Mouse (Mus musculus) intestine, postnatal 0 days (tissue): ENCODE measurements around the gene Nradd. TPM values are rescaled to one million over a fixed set of nuclear protein-coding genes. Genes with fewer than 3 reads are reported as not detected.

ENCODE experiments used
- ATAC-seq: fragments of 200-750 bp; cut with Nextera tagmentation; 2 replicates; pipeline ENCODE4 v1.8.0; 2017; ENCODE audit warnings: mild to moderate bottlenecking, moderate TSS enrichment, moderate library complexity
- H3K27ac ChIP-seq: fragments of 300-500 bp; sonication (generic); 2 replicates; pipeline ENCODE4 v1.5.1; 2014; ENCODE audit warnings: mild to moderate bottlenecking, low read depth, low read length, moderate library complexity
- H3K27me3 ChIP-seq: fragments of 300-500 bp; sonication (generic); replicated peaks from 2 replicates; pipeline ENCODE4 v1.6.1; 2014; ENCODE audit warnings: low read length, mixed read lengths; ENCODE audit not compliant: control insufficient read depth, insufficient read depth
- H3K36me3 ChIP-seq: fragments of 300-500 bp; sonication (generic); 2 replicates; pipeline ENCODE4 v1.6.1; 2014; ENCODE audit warnings: mild to moderate bottlenecking, moderate library complexity; ENCODE audit not compliant: control insufficient read depth, insufficient read depth
- H3K4me1 ChIP-seq: fragments of 300-500 bp; sonication (generic); replicated peaks from 2 replicates; pipeline ENCODE4 v1.6.1; 2014; ENCODE audit warnings: antibody characterized with exemption, low read length, mixed read lengths; ENCODE audit not compliant: control insufficient read depth, insufficient read depth
- H3K4me2 ChIP-seq: fragments of 300-500 bp; sonication (generic); replicated peaks from 2 replicates; pipeline ENCODE4 v1.6.1; 2014; ENCODE audit warnings: low read depth, mild to moderate bottlenecking, moderate library complexity
- H3K4me3 ChIP-seq: fragments of 300-500 bp; sonication (generic); 2 replicates; pipeline ENCODE4 v1.5.1; 2014; ENCODE audit warnings: low read depth, low read length
- H3K9ac ChIP-seq: fragments of 300-500 bp; sonication (generic); 2 replicates; pipeline ENCODE4 v1.6.1; 2014; ENCODE audit warnings: mild to moderate bottlenecking, low read depth, low read length
- H3K9me3 ChIP-seq: fragments of 300-500 bp; sonication (generic); 2 replicates; pipeline ENCODE4 v1.6.1; 2016; ENCODE audit warnings: mixed run types; ENCODE audit not compliant: control insufficient read depth
- CTCF ChIP-seq: sonication (generic); IDR thresholded peaks from 2 replicates; pipeline ENCODE4 v1.5.1; 2016; ENCODE audit warnings: low read depth, mild to moderate bottlenecking, control low read depth, antibody characterized with exemption, moderate library complexity
- WGBS: fragments of 180-500 bp; shearing (Covaris S2); extraction: QIAGEN DNeasy Blood & Tissue Kit; methylation state at CpG from one replicate; pipeline ENCODE4 v1.1.7; 2014; 5-methylcytosine and 5-hydroxymethylcytosine counted together
- polyA plus RNA-seq: library from polyadenylated mRNA; unstranded; fragments of >200 nt; fragmentation: Nextera tagmentation; extraction: Ambion mirVana; gene quantifications from 2 replicates; pipeline ENCODE4 v1.2.1, GENCODE M21; 2015

Gene Nradd
- polyA plus RNA-seq, 1 experiment from 2014 or later: 39.4 TPM

- Histone ChIP-seq H3K27me3 (no peaks in the 10 kb centered on the region), H3K9ac (no peak overlapping the region), H3K4me3 (no peak overlapping the region), H3K9me3 (no peaks in the 10 kb centered on the region), H3K4me1 (peaks cover 15% of the 10 kb centered on the region), H3K36me3 (no peaks in the 10 kb centered on the region; the same call in 1 of the 2 replicates), H3K27ac (no peak overlapping the region), H3K4me2 (no peak overlapping the region)
- ATAC-seq: no peak
- TF ChIP-seq CTCF: no peak
- 37% methylated on average over 4 of the region's 4 CpGs for WGBS
These were observed 43.1 kb upstream of the Nradd start for GRCm38 (mm10) chr9:110667219-110667836.

- no peak for ATAC-seq
- H3K4me2 ChIP-seq: peak overlapping the region; percentile 21; the same call in 1 of the 2 replicates
- WGBS: 49% methylated on average over 8 of the region's 8 CpGs
- no peak overlapping the region for H3K27ac ChIP-seq
- H3K9ac ChIP-seq: no peak overlapping the region
- no peaks in the 10 kb centered on the region for H3K9me3 ChIP-seq
- no peak for TF ChIP-seq CTCF
- no peak overlapping the region for H3K4me3 ChIP-seq
- H3K27me3 ChIP-seq: no peaks in the 10 kb centered on the region
- no peaks in the 10 kb centered on the region; the same call in 1 of the 2 replicates for H3K36me3 ChIP-seq
- H3K4me1 ChIP-seq: peaks cover 15% of the 10 kb centered on the region
These were observed 42.1 kb upstream of the Nradd start for GRCm38 (mm10) chr9:110666374-110666773.

GRCm38 (mm10) chr9:110665912-110666311, 41.7 kb upstream of the Nradd start:
- H3K4me2 ChIP-seq: peak overlapping the region; percentile 21; the same call in 1 of the 2 replicates
- H3K27ac ChIP-seq: no peak overlapping the region; the same call in 1 of the 2 replicates

GRCm38 (mm10) chr9:110662844-110663243, 38.6 kb upstream of the Nradd start:
- no peaks in the 10 kb centered on the region for H3K27me3 ChIP-seq
- no peak overlapping the region for H3K9ac ChIP-seq
- no peak for ATAC-seq
- no peak overlapping the region for H3K27ac ChIP-seq
- no peaks in the 10 kb centered on the region for H3K9me3 ChIP-seq
- H3K4me2 ChIP-seq: no peak overlapping the region
- TF ChIP-seq CTCF: no peak
- H3K4me1 ChIP-seq: peaks cover 18% of the 10 kb centered on the region
- no peaks in the 10 kb centered on the region; the same call in 1 of the 2 replicates for H3K36me3 ChIP-seq
- 51% methylated on average over 1 of the region's 1 CpGs for WGBS
- H3K4me3 ChIP-seq: no peak overlapping the region

More at GRCm38 (mm10) chr9:110665912-110666311, 41.7 kb upstream of the Nradd start:
- WGBS: 5% methylated on average over 4 of the region's 4 CpGs
- no peak for TF ChIP-seq CTCF
- H3K9me3 ChIP-seq: no peaks in the 10 kb centered on the region
- H3K27me3 ChIP-seq: no peaks in the 10 kb centered on the region
- H3K4me1 ChIP-seq: peaks cover 13% of the 10 kb centered on the region
- ATAC-seq: peak; percentile 50; the same call in 1 of the 2 replicates
- H3K36me3 ChIP-seq: no peaks in the 10 kb centered on the region; the same call in 1 of the 2 replicates
- H3K9ac ChIP-seq: 0 out of 2 replicates have a peak overlapping the region, but pooled peaks have one; percentile 22
- H3K4me3 ChIP-seq: no peak overlapping the region

GRCm38 (mm10) chr9:110660856-110661612, 36.8 kb upstream of the Nradd start:
- 43% methylated on average over 7 of the region's 7 CpGs for WGBS
- no peak overlapping the region for H3K4me3 ChIP-seq
- H3K4me2 ChIP-seq: peak overlapping the region; percentile 24; the same call in 1 of the 2 replicates
- no peaks in the 10 kb centered on the region; the same call in 1 of the 2 replicates for H3K36me3 ChIP-seq
- no peak overlapping the region for H3K27ac ChIP-seq
- no peaks in the 10 kb centered on the region for H3K9me3 ChIP-seq
- ATAC-seq: no peak
- H3K27me3 ChIP-seq: no peaks in the 10 kb centered on the region
- peaks cover 11% of the 10 kb centered on the region; the same call in 1 of the 2 replicates for H3K4me1 ChIP-seq
- H3K9ac ChIP-seq: no peak overlapping the region
- TF ChIP-seq CTCF: no peak

- H3K4me3 ChIP-seq: no peak overlapping the region
- H3K27me3 ChIP-seq: no peaks in the 10 kb centered on the region
- peaks cover 7% of the 10 kb centered on the region; the same call in 1 of the 2 replicates for H3K4me1 ChIP-seq
- no peaks in the 10 kb centered on the region for H3K9me3 ChIP-seq
- H3K4me2 ChIP-seq: no peak overlapping the region
- 90% methylated on average over 2 of the region's 2 CpGs for WGBS
- H3K36me3 ChIP-seq: no peaks in the 10 kb centered on the region; the same call in 1 of the 2 replicates
- no peak for TF ChIP-seq CTCF
- ATAC-seq: no peak
- no peak overlapping the region for H3K9ac ChIP-seq
- no peak overlapping the region for H3K27ac ChIP-seq
These were observed 36.0 kb upstream of the Nradd start for GRCm38 (mm10) chr9:110660208-110660607.
